Mouse (Mus musculus) cerebellum, adult 2 months (tissue): ENCODE results near the gene Lrrc45.

Source experiments
- CTCF ChIP-seq: fragments of 200-500 bp; IDR thresholded peaks from 2 replicates; pipeline ENCODE4 v1.5.1; 2011; ENCODE audit warnings: low read depth, mild to moderate bottlenecking, control low read depth, low read length, moderate library complexity, borderline replicate concordance; ENCODE audit not compliant: insufficient read depth
- POLR2A ChIP-seq: fragments of 200-500 bp; IDR thresholded peaks from 2 replicates; pipeline ENCODE4 v1.6.1; 2011; ENCODE audit warnings: low read length, control low read depth, borderline replicate concordance; ENCODE audit not compliant: insufficient read depth

DNA sequence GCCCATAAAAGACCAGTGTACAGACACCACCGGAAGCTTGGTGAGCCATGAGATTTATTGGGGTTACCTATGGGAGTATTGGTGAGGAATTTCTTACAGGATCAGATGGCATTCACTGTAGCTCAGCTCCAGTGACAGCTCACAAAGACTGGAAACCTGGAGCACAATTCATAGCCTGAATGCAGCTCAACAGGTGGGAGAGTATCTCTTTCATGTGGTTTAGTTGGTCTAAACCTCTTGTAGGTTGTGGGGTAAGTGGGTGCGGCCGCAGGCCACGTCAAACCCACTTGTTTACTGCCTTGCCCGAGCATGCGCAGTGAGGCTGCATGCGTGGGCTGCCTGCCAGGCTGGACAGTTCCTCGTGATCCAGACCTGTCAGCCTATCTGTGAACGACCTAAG lies 46.5 kb downstream of the Lrrc45 start:
- TF ChIP-seq CTCF = no peak
- TF ChIP-seq POLR2A = no peak
